Mouse (Mus musculus) MEL (cell line): ENCODE data around the gene Ptgir.

Source experiments
- CTCF ChIP-seq, 3 experiments: IDR thresholded peaks in 2 of 3; conservative IDR thresholded peaks in 1 of 3; 2 replicates each; pipeline ENCODE4 v1.5.1; 2011 to 2012; ENCODE audit warnings: low read length in 3 of 3, low read depth in 2 of 3, mild to moderate bottlenecking in 2 of 3, improper control_type of control experiment in 1 of 3, inconsistent platforms in 1 of 3, mixed read lengths in 1 of 3, moderate library complexity in 1 of 3; ENCODE audit not compliant: control insufficient read depth in 1 of 3, insufficient read depth in 1 of 3, poor library complexity in 1 of 3, severe bottlenecking in 1 of 3
- EP300 ChIP-seq, 2 experiments: IDR thresholded peaks; 2 replicates each; pipeline ENCODE4 v1.6.1; 2011; ENCODE audit warnings: improper control_type of control experiment in 2 of 2, low read length in 2 of 2, low read depth in 1 of 2, mild to moderate bottlenecking in 1 of 2
- JUND ChIP-seq: IDR thresholded peaks from 2 replicates; pipeline ENCODE4 v1.6.1; 2011; ENCODE audit warnings: low read depth, mild to moderate bottlenecking, improper control_type of control experiment, low read length
- MEF2A ChIP-seq: IDR thresholded peaks from 2 replicates; pipeline ENCODE4 v1.6.1; 2014; ENCODE audit warnings: low read depth, mild to moderate bottlenecking, inconsistent platforms, low read length, improper control_type of control experiment; ENCODE audit not compliant: poor library complexity, insufficient replicate concordance, severe bottlenecking; ENCODE audit errors: extremely low read depth
- POLR2A ChIP-seq, 2 experiments: IDR thresholded peaks; 2 replicates each; pipeline ENCODE4 v1.6.1; 2011 to 2012; ENCODE audit warnings: low read length in 2 of 2, mild to moderate bottlenecking in 2 of 2, control low read depth in 1 of 2, improper control_type of control experiment in 1 of 2, low read depth in 1 of 2, moderate library complexity in 1 of 2; ENCODE audit not compliant: control insufficient read depth in 1 of 2, insufficient read depth in 1 of 2, poor library complexity in 1 of 2
- POLR2AphosphoS5 ChIP-seq: IDR thresholded peaks from 2 replicates; pipeline ENCODE4 v1.6.1; 2012; ENCODE audit warnings: low read depth, borderline replicate concordance, mild to moderate bottlenecking, inconsistent platforms, low read length, moderate library complexity, mixed read lengths
- SMC3 ChIP-seq: IDR thresholded peaks from 2 replicates; pipeline ENCODE4 v1.6.1; 2011; ENCODE audit warnings: low read depth, low read length, improper control_type of control experiment
- TAL1 ChIP-seq: IDR thresholded peaks from 2 replicates; pipeline ENCODE4 v1.6.1; 2012; ENCODE audit warnings: mild to moderate bottlenecking, inconsistent platforms, low read length, moderate library complexity, mixed read lengths
- USF1 ChIP-seq: IDR thresholded peaks from 2 replicates; pipeline ENCODE4 v1.6.1; 2014; ENCODE audit warnings: low read depth, mild to moderate bottlenecking, inconsistent platforms, low read length, improper control_type of control experiment, moderate library complexity

DNA sequence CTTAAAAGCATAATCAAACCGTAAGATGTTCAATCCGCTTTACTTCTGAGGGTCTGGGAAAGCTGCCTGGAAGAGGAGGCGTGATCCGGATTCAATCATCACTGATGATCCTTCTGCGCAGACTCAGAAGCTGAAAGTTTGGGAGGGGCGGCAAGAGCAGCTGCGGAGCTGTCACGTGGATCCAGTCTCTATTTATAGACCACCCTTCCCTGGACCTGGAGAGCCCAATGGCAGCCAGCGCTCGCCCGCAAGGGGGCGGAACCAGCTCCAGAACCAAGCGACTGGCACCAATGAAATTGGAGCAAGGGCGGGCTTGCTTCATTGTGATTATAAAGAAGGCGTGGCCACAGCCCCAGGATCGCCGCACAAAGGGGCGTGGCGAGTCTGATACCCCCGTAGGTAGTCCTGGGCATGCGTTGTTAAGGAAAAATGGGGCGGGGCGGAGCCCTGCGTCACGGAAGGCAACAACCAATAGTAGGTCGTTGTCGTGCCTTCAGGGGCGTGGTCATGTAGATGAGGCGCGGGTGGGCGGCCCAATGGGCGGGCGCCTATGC, 31.5 kb upstream of the Ptgir start:
- no peak for TF ChIP-seq SMC3
- TF ChIP-seq CTCF (IDR thresholded peaks at IDR 0.05 in 2 of 3, conservative IDR thresholded peaks at IDR 0.05 in 1 of 3; ENCODE audit: control insufficient read depth in 1 of 3, insufficient read depth in 1 of 3, low read depth in 2 of 3, low read length in 3 of 3, poor library complexity in 1 of 3, severe bottlenecking in 1 of 3): no peak; a peak in 1 of 6 replicates
- peak; percentile 90 for TF ChIP-seq MEF2A
- no peak for TF ChIP-seq EP300 (IDR thresholded peaks at IDR 0.05; ENCODE audit: low read depth in 1 of 2, low read length in 2 of 2)
- no peak for TF ChIP-seq POLR2AphosphoS5
- TF ChIP-seq POLR2A (IDR thresholded peaks at IDR 0.05; ENCODE audit: control insufficient read depth in 1 of 2, insufficient read depth in 1 of 2, low read depth in 1 of 2, low read length in 2 of 2, poor library complexity in 1 of 2): no peak
- no peak for TF ChIP-seq JUND
- TF ChIP-seq TAL1: no peak
- peak; percentile 93 for TF ChIP-seq USF1
